Mouse (Mus musculus) Patski (cell line): ENCODE data around the gene Rps6ka1. TPM values are rescaled to one million over a fixed set of nuclear protein-coding genes. Genes with fewer than 3 reads are reported as not detected.

Source experiments
- ATAC-seq: fragments of 100-300 bp; one replicate; pipeline ENCODE4 v1.8.0; 2021
- CTCF ChIA-PET: fragments of 350-600 bp; sonication (Branson Sonifier 250); formaldehyde crosslinking; loops from one replicate; lab custom pipeline; 2022; ENCODE audit warnings: inconsistent platforms; lab: Charles Lee
- POLR2A ChIA-PET: fragments of 350-600 bp; sonication (Branson Sonifier 250); formaldehyde crosslinking; loops from one replicate; lab custom pipeline; 2022; ENCODE audit warnings: antibody characterized with exemption, inconsistent platforms; lab: Charles Lee
- DNase-seq: peaks from one replicate; pipeline ENCODE4 v3.0.0-alpha.2; 2011; ENCODE audit warnings: low read depth, low spot score
- H3K27me3 ChIP-seq: fragments of 371-371 bp; one replicate; pipeline ENCODE4 v1.5.1; 2021
- CTCF ChIP-seq: fragments of 100-300 bp; IDR thresholded peaks from one replicate; pipeline ENCODE4 v1.5.1; 2021
- in situ Hi-C: fragments of 300-500 bp; cut with MboI; formaldehyde crosslinking; loops from 3 replicates; pipeline ENCODE4 v1.11.1; 2018; ENCODE audit warnings: low pct_unique_long_range_greater_than_20kb, mixed read lengths
- polyA plus RNA-seq: library from polyadenylated mRNA; unstranded; gene quantifications from one replicate; pipeline ENCODE4 v1.2.3, GENCODE M21; 2021

Rps6ka1 gene
- polyA plus RNA-seq, 1 experiment from 2014 or later: 58.1 TPM

DNA sequence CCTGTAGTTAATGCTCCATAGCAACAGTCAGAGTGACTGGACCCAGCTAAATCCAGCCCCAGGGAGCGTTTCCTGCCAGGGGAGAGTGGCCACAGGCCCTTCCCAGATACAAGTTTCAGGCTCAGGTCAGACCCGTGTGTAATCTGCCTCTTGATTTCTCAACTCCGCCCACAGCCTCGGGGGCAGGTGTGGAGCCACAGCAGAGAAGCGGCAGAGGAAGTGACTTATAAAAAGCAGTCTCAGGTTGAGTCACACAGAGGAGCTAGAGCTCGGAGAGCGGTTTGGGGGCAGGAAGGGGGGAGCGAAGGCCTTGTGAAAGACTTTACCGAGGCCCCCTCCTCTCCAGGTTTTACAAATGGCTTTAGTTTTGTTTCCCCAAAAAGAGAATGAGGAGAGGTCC, 46.6 kb downstream of the Rps6ka1 start:
- in situ Hi-C loops: no loop called here
- POLR2A ChIA-PET: no interaction called here
- no peak for DNase-seq
- no peak for ATAC-seq
- no peak for TF ChIP-seq CTCF
- H3K27me3 ChIP-seq: no peaks in the 10 kb centered on the region
- CTCF ChIA-PET: interaction anchor here (1.6 kb wide), 1 partner anchor 70 kb away, joined by 7 read pairs; no protein-coding TSS in a partner anchor

DNA sequence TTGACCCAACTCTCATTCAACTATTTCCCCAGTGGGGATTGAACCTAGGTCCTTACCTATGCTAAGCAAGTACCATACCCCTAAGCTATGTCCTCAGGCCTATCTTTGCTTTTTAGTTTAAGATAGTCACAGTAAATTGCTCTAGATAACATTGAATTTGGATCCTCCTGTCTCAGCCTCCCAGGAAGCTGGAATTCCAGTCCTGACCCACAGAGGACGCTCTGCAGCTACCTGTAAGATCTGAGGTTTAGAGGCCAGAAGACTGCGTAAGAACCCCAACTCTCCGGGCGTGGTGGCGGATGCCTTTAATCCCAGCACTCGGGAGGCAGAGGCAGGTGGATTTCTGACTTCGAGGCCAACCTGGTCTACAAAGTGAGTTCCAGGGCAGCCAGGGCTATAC, 47.1 kb downstream of the Rps6ka1 start:
- TF ChIP-seq CTCF: no peak
- CTCF ChIA-PET: interaction anchor here (1.6 kb wide), 1 partner anchor 71 kb away, joined by 7 read pairs; no protein-coding TSS in a partner anchor
- POLR2A ChIA-PET: no interaction called here
- ATAC-seq (no peak), DNase-seq (no peak)
- in situ Hi-C loops: no loop called here
- H3K27me3 ChIP-seq: no peaks in the 10 kb centered on the region

DNA sequence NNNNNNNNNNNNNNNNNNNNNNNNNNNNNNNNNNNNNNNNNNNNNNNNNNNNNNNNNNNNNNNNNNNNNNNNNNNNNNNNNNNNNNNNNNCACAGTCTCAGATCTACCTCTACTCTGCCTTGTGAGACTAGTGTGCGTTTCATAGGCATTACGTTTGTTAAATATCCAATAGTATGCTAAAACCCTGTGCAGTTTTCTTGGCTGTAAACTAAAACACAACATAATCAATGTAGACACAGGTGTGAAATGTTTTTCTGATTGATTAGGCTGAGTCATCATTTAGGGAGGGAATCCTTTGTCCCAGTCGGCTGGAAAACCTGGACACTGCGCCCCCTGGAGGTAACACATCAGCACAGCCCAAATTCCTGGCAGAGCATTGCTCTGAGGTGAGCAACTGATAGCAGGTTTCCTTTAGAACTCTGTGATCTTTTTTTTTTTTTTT, 48.2 kb downstream of the Rps6ka1 start:
- DNase-seq (no peak), ATAC-seq (no peak)
- peak; percentile 53 for TF ChIP-seq CTCF
- ChIA-PET POLR2A (no interaction called here), CTCF (no interaction called here)
- in situ Hi-C loops: no loop called here
- H3K27me3 ChIP-seq: no peaks in the 10 kb centered on the region

DNA sequence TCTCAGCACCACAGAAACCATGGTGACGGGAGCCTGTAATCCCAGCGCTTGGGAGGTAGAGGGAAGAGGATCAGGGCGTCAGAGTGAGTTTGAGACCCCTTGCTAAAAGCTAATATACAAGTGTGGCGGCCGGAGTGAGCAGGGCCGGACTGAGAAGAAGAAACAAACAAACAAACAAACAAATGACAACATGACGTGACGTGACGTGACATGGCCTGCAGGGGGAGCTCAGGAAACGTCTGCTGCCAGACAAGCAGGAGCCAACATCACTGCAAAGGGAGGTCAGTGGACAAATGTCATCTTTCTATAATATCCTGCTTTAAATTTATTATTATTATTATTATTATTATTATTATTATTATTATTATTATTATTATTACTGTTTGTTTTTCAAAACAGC, 51.0 kb downstream of the Rps6ka1 start:
- H3K27me3 ChIP-seq: no peaks in the 10 kb centered on the region
- ChIA-PET POLR2A (interaction anchor here (1.1 kb wide), 1 partner anchor 262 kb away, joined by 4 read pairs; the partner anchor contains the start of gene Gpatch3), CTCF (interaction anchor here (0.8 to 1.0 kb wide), 2 partner anchors 11 to 13 kb away, joined by 3 read pairs; no protein-coding TSS in a partner anchor)
- no peak for TF ChIP-seq CTCF
- no peak for ATAC-seq
- in situ Hi-C loops: no loop called here
- no peak for DNase-seq

DNA sequence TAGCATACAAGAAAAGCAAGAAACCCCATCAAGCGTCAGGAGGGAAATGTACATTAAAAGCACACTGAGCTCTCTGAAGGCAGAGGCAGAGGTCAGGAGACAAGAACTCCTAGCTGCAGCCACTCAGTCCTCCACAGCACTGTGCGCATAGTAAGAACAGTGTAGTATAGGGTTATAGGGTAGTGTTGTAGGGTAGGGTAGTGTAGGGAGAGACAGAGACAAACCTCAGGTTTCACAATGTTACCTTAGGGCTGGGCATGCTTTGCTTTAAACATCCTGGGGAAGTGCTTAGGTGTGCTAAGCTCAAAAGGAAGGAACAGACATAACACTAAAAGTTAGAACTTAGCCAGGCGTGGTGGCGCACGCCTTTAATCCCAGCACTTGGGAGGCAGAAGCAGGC, 52.4 kb downstream of the Rps6ka1 start:
- CTCF ChIA-PET: interaction anchor here (0.8 kb wide), 1 partner anchor 18 kb away, joined by 3 read pairs; no protein-coding TSS in a partner anchor
- POLR2A ChIA-PET: no interaction called here
- in situ Hi-C loops: no loop called here

DNA sequence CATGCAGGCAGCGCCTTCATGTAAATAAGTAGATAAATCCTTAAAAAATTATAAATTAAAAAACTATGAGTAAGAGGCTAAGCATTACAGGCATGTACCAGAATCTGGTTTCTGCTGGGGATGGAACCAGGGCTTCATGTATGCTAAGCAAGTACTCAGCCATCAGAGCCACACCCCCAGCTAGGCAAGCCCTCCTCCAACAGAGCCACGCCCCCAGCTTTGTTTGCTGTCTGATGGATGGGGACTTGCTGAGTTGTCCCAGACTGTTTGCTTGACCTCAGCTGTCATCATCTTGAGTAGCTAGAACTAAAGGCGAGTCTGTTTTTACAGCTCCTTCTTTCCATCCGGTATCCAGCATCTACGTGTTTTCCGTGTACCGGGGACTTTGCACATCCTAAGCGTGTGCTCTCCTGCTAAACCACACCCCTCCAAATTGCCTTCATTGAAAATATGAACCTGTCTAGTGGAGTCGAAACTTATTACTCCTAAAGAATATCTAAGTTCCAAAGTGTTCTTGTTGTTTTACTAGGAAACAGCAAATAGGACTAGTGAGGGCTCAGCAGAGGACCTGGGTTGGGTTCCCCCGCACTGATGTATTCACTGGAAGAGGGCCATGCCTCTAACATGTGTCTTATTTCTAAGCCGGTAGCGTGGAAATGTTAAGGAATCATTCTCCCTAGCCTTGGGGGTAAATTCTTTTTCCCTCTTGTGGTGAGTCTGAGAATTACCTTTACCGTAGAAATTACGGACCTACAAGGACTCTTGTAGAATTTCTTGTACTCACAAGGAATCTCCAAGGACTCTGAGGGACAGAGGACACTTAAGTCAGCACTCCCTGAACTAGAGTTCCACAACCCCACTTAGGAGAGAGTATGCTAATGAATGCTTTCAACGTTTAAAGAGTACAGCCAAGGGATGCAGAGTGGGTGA, 54.4 kb downstream of the Rps6ka1 start:
- CTCF ChIA-PET: no interaction called here
- ATAC-seq (no peak), DNase-seq (no peak)
- in situ Hi-C loops: no loop called here
- no peaks in the 10 kb centered on the region for H3K27me3 ChIP-seq
- POLR2A ChIA-PET: no interaction called here
- no peak for TF ChIP-seq CTCF

More for the DNA sequence above, 52.4 kb downstream of the Rps6ka1 start:
- no peaks in the 10 kb centered on the region for H3K27me3 ChIP-seq
- no peak for TF ChIP-seq CTCF
- no peak for ATAC-seq
- no peak for DNase-seq

DNA sequence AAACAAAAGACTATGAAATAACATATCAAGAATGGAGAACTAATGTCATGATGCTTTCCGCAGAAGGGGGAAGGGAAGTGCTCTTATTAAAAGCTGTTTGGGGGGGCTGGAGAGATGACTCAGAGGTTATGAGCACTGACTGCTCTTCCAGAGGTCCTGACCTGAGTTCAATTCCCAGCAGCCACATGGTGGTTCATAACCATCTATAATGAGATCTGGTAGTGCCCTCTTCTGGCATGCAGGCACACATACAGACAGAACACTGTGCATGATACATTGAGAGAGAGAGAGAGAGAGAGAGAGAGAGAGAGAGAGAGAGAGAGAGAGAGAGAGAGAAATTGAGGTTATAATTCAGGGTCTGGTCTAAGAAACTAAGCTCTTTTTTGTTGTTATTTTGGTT, 57.1 kb downstream of the Rps6ka1 start:
- POLR2A ChIA-PET: no interaction called here
- in situ Hi-C loops: no loop called here

DNA sequence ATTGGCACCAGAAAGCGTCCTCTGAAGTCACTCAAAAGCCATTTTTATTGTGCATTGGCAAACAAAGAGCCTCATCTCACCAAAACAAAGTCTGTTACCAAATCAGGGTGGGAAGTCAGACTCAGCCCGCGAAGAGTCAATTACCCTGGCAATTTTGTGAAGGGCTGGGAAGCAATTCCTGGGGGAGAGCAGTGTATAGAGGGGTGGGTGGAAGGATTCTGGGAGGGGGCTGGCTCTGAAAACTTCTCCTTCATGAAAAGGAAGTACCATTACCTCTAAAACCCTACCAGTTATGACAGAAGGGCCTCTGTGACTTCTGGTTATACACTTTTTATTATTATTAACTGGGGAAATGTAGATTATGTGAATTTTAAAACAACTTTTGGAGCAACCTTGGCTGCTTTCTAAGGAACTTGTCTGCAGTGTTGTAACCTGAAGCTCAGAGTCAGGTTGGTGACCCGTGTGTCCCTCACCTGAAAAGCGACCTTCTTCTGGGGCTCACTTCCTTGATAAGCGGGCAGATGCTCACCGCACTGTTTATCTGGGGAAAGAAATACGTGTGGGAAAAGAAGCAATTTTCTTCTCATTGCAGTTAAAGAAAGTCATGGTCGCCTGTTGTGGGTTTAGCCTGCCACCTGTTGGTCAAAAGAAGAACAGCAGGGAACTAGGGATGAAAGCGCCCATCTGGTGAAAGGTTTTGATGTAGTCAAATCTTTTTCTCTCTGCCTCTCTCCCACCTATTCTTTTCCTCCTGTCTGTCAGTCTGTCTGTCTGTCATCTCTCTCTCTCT, 58.1 kb downstream of the Rps6ka1 start:
- ATAC-seq (no peak), DNase-seq (no peak)
- no peaks in the 10 kb centered on the region for H3K27me3 ChIP-seq
- ChIA-PET CTCF (interaction anchor here (0.8 kb wide), 1 partner anchor 53 kb away, joined by 3 read pairs; no protein-coding TSS in a partner anchor), POLR2A (no interaction called here)
- TF ChIP-seq CTCF: peak; percentile 78
- in situ Hi-C loops: loop anchor here (5.0 kb wide), 3 partner anchors 72 to 237 kb away; partner anchors contain the start of genes Arid1a and Pigv

More for the DNA sequence above, 57.1 kb downstream of the Rps6ka1 start:
- TF ChIP-seq CTCF: peak; percentile 26
- CTCF ChIA-PET: no interaction called here
- no peaks in the 10 kb centered on the region for H3K27me3 ChIP-seq
- no peak for ATAC-seq
- DNase-seq: no peak

DNA sequence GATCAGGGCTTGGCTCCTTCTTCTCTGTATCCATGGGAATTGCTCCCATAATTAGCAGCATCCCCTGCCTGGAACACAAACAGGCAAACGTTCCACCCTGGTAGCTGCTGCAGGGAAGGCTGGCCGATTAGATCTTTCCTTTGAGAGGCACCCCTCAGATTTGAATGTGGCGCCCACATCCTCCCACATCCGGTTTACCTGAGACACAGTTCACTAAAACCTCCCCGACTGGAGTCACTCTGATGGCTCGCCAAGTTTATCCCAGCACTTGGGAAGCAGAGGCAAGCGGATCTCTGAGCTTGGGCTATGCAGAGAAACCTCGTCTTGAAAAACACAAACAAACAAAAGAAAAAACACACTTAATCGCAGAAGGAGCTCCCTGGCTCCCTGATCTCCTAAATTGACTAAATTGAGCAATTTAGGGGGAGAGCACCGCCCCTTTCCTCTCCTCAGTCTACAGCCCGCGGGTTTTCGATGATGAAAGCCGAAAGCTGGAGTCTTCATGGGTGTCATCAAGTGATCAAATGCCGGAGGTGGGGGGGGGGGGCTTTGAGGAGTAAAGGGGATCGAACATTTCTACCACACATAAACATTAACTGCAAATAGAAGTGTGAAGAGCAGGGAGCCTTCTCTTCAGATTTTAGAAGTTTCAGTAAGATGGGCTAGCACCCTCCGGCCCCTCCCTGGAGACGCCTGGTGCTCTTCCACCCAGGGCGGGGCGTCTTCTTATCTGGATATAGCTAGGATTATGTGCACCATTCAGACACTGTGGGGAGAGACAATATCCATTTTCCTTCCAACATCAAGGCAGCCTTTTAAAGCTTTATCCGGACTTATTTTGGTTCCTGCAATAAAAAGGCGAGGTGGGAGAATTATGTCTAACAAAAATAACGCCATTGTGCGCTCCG, 59.5 kb downstream of the Rps6ka1 start:
- in situ Hi-C loops: loop anchor here (5.0 kb wide), 3 partner anchors 71 to 236 kb away; partner anchors contain the start of genes Arid1a and Pigv
- DNase-seq: no peak
- CTCF ChIA-PET: interaction anchor here (0.7 kb wide), 1 partner anchor 158 kb away, joined by 3 read pairs; no protein-coding TSS in a partner anchor

More for the DNA sequence above, 59.5 kb downstream of the Rps6ka1 start:
- ATAC-seq: no peak
- no peaks in the 10 kb centered on the region for H3K27me3 ChIP-seq
- no peak for TF ChIP-seq CTCF
- POLR2A ChIA-PET: interaction anchor here (0.6 to 1.0 kb wide), 2 partner anchors 14 to 69 kb away, joined by 3 to 5 read pairs; no protein-coding TSS in a partner anchor
